Mouse (Mus musculus) hindbrain, embryonic 10.5 days (tissue): ENCODE data around the gene Gns. TPM values are rescaled to one million over a fixed set of nuclear protein-coding genes. Genes with fewer than 3 reads are reported as not detected.
A peak's percentile ranks its signal among the peaks of the same experiment; 100 is the strongest.

Source experiments
- DNase-seq: peaks from one replicate; pipeline ENCODE4 v3.0.0-alpha.2; 2017; ENCODE audit warnings: low spot score
- H3K27ac ChIP-seq: fragments of 300-500 bp; sonication (generic); 2 replicates; pipeline ENCODE4 v1.5.1; 2016; ENCODE audit warnings: mild to moderate bottlenecking, moderate library complexity
- H3K27me3 ChIP-seq: fragments of 300-500 bp; sonication (generic); 2 replicates; pipeline ENCODE4 v1.6.1; 2016; ENCODE audit warnings: mild to moderate bottlenecking; ENCODE audit not compliant: poor library complexity, insufficient read depth, severe bottlenecking
- H3K36me3 ChIP-seq: fragments of 300-500 bp; sonication (generic); 2 replicates; pipeline ENCODE4 v1.6.1; 2016; ENCODE audit warnings: mild to moderate bottlenecking, moderate library complexity
- H3K4me1 ChIP-seq: fragments of 300-500 bp; sonication (generic); replicated peaks from 2 replicates; pipeline ENCODE4 v1.6.1; 2016; ENCODE audit warnings: mild to moderate bottlenecking
- H3K4me3 ChIP-seq: fragments of 300-500 bp; sonication (generic); 2 replicates; pipeline ENCODE4 v1.5.1; 2016; ENCODE audit warnings: mild to moderate bottlenecking, moderate library complexity
- H3K9me3 ChIP-seq: fragments of 300-500 bp; sonication (generic); 2 replicates; pipeline ENCODE4 v1.6.1; 2016; ENCODE audit warnings: mild to moderate bottlenecking, moderate library complexity
- WGBS: fragments of 180-500 bp; shearing (Covaris S2); methylation state at CpG from one replicate; pipeline ENCODE4 v1.1.7; 2016; 5-methylcytosine and 5-hydroxymethylcytosine counted together
- polyA plus RNA-seq: library from polyadenylated mRNA; unstranded; fragments of >200 nt; fragmentation: Nextera tagmentation; extraction: Ambion mirVana; gene quantifications from 2 replicates; pipeline ENCODE4 v1.2.1, GENCODE M21; 2016

The Gns gene
- polyA plus RNA-seq, 1 experiment from 2014 or later: 39.9 TPM

- 38% methylated on average over 2 of the region's 2 CpGs for WGBS
- DNase-seq: no peak
These were observed 64.2 kb downstream of the Gns start for GRCm38 (mm10) chr10:121429089-121429488.

GRCm38 (mm10) chr10:121429581-121429980, 64.7 kb downstream of the Gns start:
- no peak for DNase-seq
- H3K36me3 ChIP-seq: no peaks in the 10 kb centered on the region
- H3K27me3 ChIP-seq: 0 out of 2 replicates have a peak, but pooled peaks cover 4% of the 10 kb centered on the region
- no peaks in the 10 kb centered on the region for H3K9me3 ChIP-seq
- 70% methylated on average over 8 of the region's 8 CpGs for WGBS
- peak overlapping the region; percentile 81 for H3K27ac ChIP-seq
- no peak overlapping the region for H3K4me3 ChIP-seq
- H3K4me1 ChIP-seq: peaks cover 79% of the 10 kb centered on the region

More at GRCm38 (mm10) chr10:121429089-121429488, 64.2 kb downstream of the Gns start:
- H3K4me1 ChIP-seq: peaks cover 76% of the 10 kb centered on the region
- no peaks in the 10 kb centered on the region for H3K9me3 ChIP-seq
- H3K36me3 ChIP-seq: no peaks in the 10 kb centered on the region
- H3K27ac ChIP-seq: peak overlapping the region; percentile 81; the same call in 1 of the 2 replicates
- 0 out of 2 replicates have a peak, but pooled peaks cover 4% of the 10 kb centered on the region for H3K27me3 ChIP-seq
- no peak overlapping the region for H3K4me3 ChIP-seq

- Histone ChIP-seq H3K27ac (peak overlapping the region; percentile 81), H3K4me1 (peaks cover 80% of the 10 kb centered on the region), H3K36me3 (no peaks in the 10 kb centered on the region), H3K27me3 (0 out of 2 replicates have a peak, but pooled peaks cover 4% of the 10 kb centered on the region), H3K9me3 (no peaks in the 10 kb centered on the region), H3K4me3 (peak overlapping the region; percentile 26)
- 33% methylated on average over 14 of the region's 14 CpGs for WGBS
- DNase-seq: no peak
These were observed 65.2 kb downstream of the Gns start for GRCm38 (mm10) chr10:121429981-121430682.

- 0 out of 2 replicates have a peak, but pooled peaks cover 4% of the 10 kb centered on the region for H3K27me3 ChIP-seq
- 74% methylated on average over 15 of the region's 15 CpGs for WGBS
- H3K4me3 ChIP-seq: no peak overlapping the region
- peak overlapping the region; percentile 81 for H3K27ac ChIP-seq
- DNase-seq: no peak
- H3K9me3 ChIP-seq: no peaks in the 10 kb centered on the region
- peaks cover 82% of the 10 kb centered on the region for H3K4me1 ChIP-seq
- H3K36me3 ChIP-seq: no peaks in the 10 kb centered on the region
These were observed 66.1 kb downstream of the Gns start for GRCm38 (mm10) chr10:121430764-121431540.

- 71% methylated on average over 12 of the region's 12 CpGs for WGBS
- no peak for DNase-seq
- no peaks in the 10 kb centered on the region for H3K9me3 ChIP-seq
These were observed 67.2 kb downstream of the Gns start for GRCm38 (mm10) chr10:121432041-121432634.

GRCm38 (mm10) chr10:121432635-121433280, 67.9 kb downstream of the Gns start:
- peak overlapping the region; percentile 71 for H3K27ac ChIP-seq
- H3K27me3 ChIP-seq: 0 out of 2 replicates have a peak, but pooled peaks cover 4% of the 10 kb centered on the region
- no peaks in the 10 kb centered on the region for H3K36me3 ChIP-seq
- H3K4me3 ChIP-seq: no peak overlapping the region
- H3K4me1 ChIP-seq: peaks cover 82% of the 10 kb centered on the region
- WGBS: 38% methylated on average over 16 of the region's 16 CpGs
- DNase-seq: no peak
- no peaks in the 10 kb centered on the region for H3K9me3 ChIP-seq

More at GRCm38 (mm10) chr10:121432041-121432634, 67.2 kb downstream of the Gns start:
- Histone ChIP-seq H3K4me1 (peaks cover 85% of the 10 kb centered on the region), H3K27me3 (0 out of 2 replicates have a peak, but pooled peaks cover 4% of the 10 kb centered on the region), H3K4me3 (no peak overlapping the region), H3K36me3 (no peaks in the 10 kb centered on the region), H3K27ac (0 out of 2 replicates have a peak overlapping the region, but pooled peaks have one; percentile 56)

- Histone ChIP-seq H3K36me3 (no peaks in the 10 kb centered on the region), H3K4me3 (no peak overlapping the region), H3K4me1 (peaks cover 73% of the 10 kb centered on the region), H3K27me3 (0 out of 2 replicates have a peak, but pooled peaks cover 4% of the 10 kb centered on the region), H3K9me3 (no peaks in the 10 kb centered on the region), H3K27ac (peak overlapping the region; percentile 42; the same call in 1 of the 2 replicates)
- DNase-seq: no peak
- whole genome bisulfite sequencing: 67% methylated on average over 15 of the region's 15 CpGs
These were observed 69.7 kb downstream of the Gns start for GRCm38 (mm10) chr10:121434441-121435103.

GRCm38 (mm10) chr10:121435546-121436257, 70.8 kb downstream of the Gns start:
- Histone ChIP-seq H3K4me1 (peaks cover 69% of the 10 kb centered on the region), H3K36me3 (no peaks in the 10 kb centered on the region), H3K4me3 (no peak overlapping the region), H3K27ac (peak overlapping the region; percentile 54), H3K9me3 (no peaks in the 10 kb centered on the region), H3K27me3 (0 out of 2 replicates have a peak, but pooled peaks cover 4% of the 10 kb centered on the region)
- 63% methylated on average over 28 of the region's 28 CpGs for WGBS
- DNase-seq: no peak

GRCm38 (mm10) chr10:121436258-121436645, 71.4 kb downstream of the Gns start:
- 0 out of 2 replicates have a peak overlapping the region, but pooled peaks have one; percentile 56 for H3K27ac ChIP-seq
- whole genome bisulfite sequencing: 50% methylated on average over 8 of the region's 8 CpGs

GRCm38 (mm10) chr10:121436693-121437092, 71.8 kb downstream of the Gns start:
- no peak overlapping the region for H3K4me3 ChIP-seq
- H3K9me3 ChIP-seq: no peaks in the 10 kb centered on the region
- no peaks in the 10 kb centered on the region for H3K27me3 ChIP-seq
- no peaks in the 10 kb centered on the region for H3K36me3 ChIP-seq
- no peak for DNase-seq
- no peak overlapping the region for H3K27ac ChIP-seq
- WGBS: 69% methylated on average over 4 of the region's 4 CpGs
- H3K4me1 ChIP-seq: peaks cover 63% of the 10 kb centered on the region

More at GRCm38 (mm10) chr10:121436258-121436645, 71.4 kb downstream of the Gns start:
- Histone ChIP-seq H3K4me1 (peaks cover 67% of the 10 kb centered on the region), H3K4me3 (no peak overlapping the region), H3K9me3 (no peaks in the 10 kb centered on the region), H3K27me3 (no peaks in the 10 kb centered on the region), H3K36me3 (no peaks in the 10 kb centered on the region)
- peak; percentile 49 for DNase-seq

- Histone ChIP-seq H3K27me3 (no peaks in the 10 kb centered on the region), H3K4me3 (no peak overlapping the region), H3K9me3 (no peaks in the 10 kb centered on the region), H3K36me3 (no peaks in the 10 kb centered on the region), H3K4me1 (peaks cover 49% of the 10 kb centered on the region), H3K27ac (peak overlapping the region; percentile 13; the same call in 1 of the 2 replicates)
- DNase-seq: no peak
- 64% methylated on average over 8 of the region's 8 CpGs for WGBS
These were observed 73.2 kb downstream of the Gns start for GRCm38 (mm10) chr10:121438109-121438508.
